Mouse (Mus musculus): ENCODE results near the gene Cacfd1. TPM values are rescaled to one million over a fixed set of nuclear protein-coding genes. Genes with fewer than 3 reads are reported as not detected.

Cacfd1 gene
- polyA plus RNA-seq, 2 experiments: 8.8 to 11.8 TPM

- ATAC-seq (ENCODE audit: insufficient read depth) (no peak), DNase-seq (ENCODE audit: low read depth in 3 of 3, low spot score in 3 of 3) (no peak)
- Histone ChIP-seq H3K4me3 (ENCODE audit: insufficient read depth in 1 of 2, low read depth in 2 of 2, low read length in 2 of 2) (no peak overlapping the region), H3K27me3 (ENCODE audit: control insufficient read depth, insufficient read depth, low read length) (no peaks in the 10 kb centered on the region), H3K4me1 (replicated peaks; ENCODE audit: control insufficient read depth in 2 of 2, insufficient read depth in 2 of 2, low read length in 1 of 2) (peaks cover 0 to 9% of the 10 kb centered on the region in 2 experiments; a peak in 2 of 4 replicates), H3K9me3 (ENCODE audit: control insufficient read depth, low read length) (no peaks in the 10 kb centered on the region), H3K4me2 (ENCODE audit: low read depth) (no peak overlapping the region), H3K9ac (replicated peaks) (no peak overlapping the region), H3K36me3 (replicated peaks; ENCODE audit: control insufficient read depth, insufficient read depth, low read depth) (no peaks in the 10 kb centered on the region), H3K27ac (no peak overlapping the region)
- TF ChIP-seq EP300 (IDR thresholded peaks at IDR 0.05; ENCODE audit: low read depth) (no peak), CTCF (IDR thresholded peaks at IDR 0.05; ENCODE audit: low read depth) (no peak)
- 47% methylated on average over 8 of the region's 8 CpGs for WGBS (ENCODE audit: insufficient replicate concordance)
Measured at GRCm38 (mm10) chr2:27045979-27046770, 36.4 kb downstream of the Cacfd1 start.

- Histone ChIP-seq H3K4me3 (ENCODE audit: insufficient read depth in 1 of 2, low read depth in 2 of 2, low read length in 2 of 2) (no peak overlapping the region), H3K4me2 (ENCODE audit: low read depth) (no peak overlapping the region), H3K36me3 (replicated peaks; ENCODE audit: control insufficient read depth, insufficient read depth, low read depth) (no peaks in the 10 kb centered on the region), H3K4me1 (replicated peaks; ENCODE audit: control insufficient read depth in 2 of 2, insufficient read depth in 2 of 2, low read length in 1 of 2) (peaks cover 0 to 2% of the 10 kb centered on the region in 2 experiments; a peak in 2 of 4 replicates), H3K27ac (no peak overlapping the region), H3K9ac (replicated peaks) (no peak overlapping the region), H3K9me3 (ENCODE audit: control insufficient read depth, low read length) (no peaks in the 10 kb centered on the region), H3K27me3 (ENCODE audit: control insufficient read depth, insufficient read depth, low read length) (no peaks in the 10 kb centered on the region)
- WGBS (ENCODE audit: insufficient replicate concordance): 54% methylated on average over 6 of the region's 6 CpGs
- ATAC-seq (ENCODE audit: insufficient read depth): no peak
- DNase-seq (ENCODE audit: low read depth in 3 of 3, low spot score in 3 of 3): no peak
- TF ChIP-seq CTCF (IDR thresholded peaks at IDR 0.05; ENCODE audit: low read depth) (no peak), EP300 (IDR thresholded peaks at IDR 0.05; ENCODE audit: low read depth) (no peak)
Measured at GRCm38 (mm10) chr2:27049408-27049807, 39.7 kb downstream of the Cacfd1 start.

- Histone ChIP-seq H3K27ac (no peak overlapping the region), H3K9me3 (ENCODE audit: control insufficient read depth, low read length) (no peaks in the 10 kb centered on the region), H3K27me3 (ENCODE audit: control insufficient read depth, insufficient read depth, low read length) (no peaks in the 10 kb centered on the region), H3K9ac (replicated peaks) (no peak overlapping the region), H3K4me2 (ENCODE audit: low read depth) (no peak overlapping the region), H3K4me3 (ENCODE audit: insufficient read depth in 1 of 2, low read depth in 2 of 2, low read length in 2 of 2) (no peak overlapping the region), H3K36me3 (replicated peaks; ENCODE audit: control insufficient read depth, insufficient read depth, low read depth) (no peaks in the 10 kb centered on the region), H3K4me1 (replicated peaks; ENCODE audit: control insufficient read depth in 2 of 2, insufficient read depth in 2 of 2, low read length in 1 of 2) (peaks cover 0 to 7% of the 10 kb centered on the region in 2 experiments; a peak in 1 of 4 replicates)
- ATAC-seq (ENCODE audit: insufficient read depth) (no peak), DNase-seq (ENCODE audit: low read depth in 3 of 3, low spot score in 3 of 3) (no peak)
- TF ChIP-seq CTCF (IDR thresholded peaks at IDR 0.05; ENCODE audit: low read depth) (no peak), EP300 (IDR thresholded peaks at IDR 0.05; ENCODE audit: low read depth) (no peak)
- WGBS (ENCODE audit: insufficient replicate concordance): 28% methylated on average over 4 of the region's 4 CpGs
Measured at GRCm38 (mm10) chr2:27058251-27058650, 48.5 kb downstream of the Cacfd1 start.

- no peaks in the 10 kb centered on the region for H3K9me3 ChIP-seq (ENCODE audit: control insufficient read depth, low read length)
- peaks cover 0 to 7% of the 10 kb centered on the region in 2 experiments; a peak in 1 of 4 replicates for H3K4me1 ChIP-seq (replicated peaks; ENCODE audit: control insufficient read depth in 2 of 2, insufficient read depth in 2 of 2, low read length in 1 of 2)
- DNase-seq (ENCODE audit: low read depth in 3 of 3, low spot score in 3 of 3) (no peak), ATAC-seq (ENCODE audit: insufficient read depth) (no peak)
- no peak overlapping the region for H3K4me2 ChIP-seq (ENCODE audit: low read depth)
- no peaks in the 10 kb centered on the region for H3K27me3 ChIP-seq (ENCODE audit: control insufficient read depth, insufficient read depth, low read length)
- WGBS (ENCODE audit: insufficient replicate concordance): 31% methylated on average over 12 of the region's 12 CpGs
- no peak for TF ChIP-seq CTCF (IDR thresholded peaks at IDR 0.05; ENCODE audit: low read depth)
- no peaks in the 10 kb centered on the region for H3K36me3 ChIP-seq (replicated peaks; ENCODE audit: control insufficient read depth, insufficient read depth, low read depth)
- no peak overlapping the region for H3K4me3 ChIP-seq (ENCODE audit: insufficient read depth in 1 of 2, low read depth in 2 of 2, low read length in 2 of 2)
- no peak overlapping the region for H3K27ac ChIP-seq
- H3K9ac ChIP-seq (replicated peaks): no peak overlapping the region
Measured at GRCm38 (mm10) chr2:27058751-27059150, 49.0 kb downstream of the Cacfd1 start.

GRCm38 (mm10) chr2:27059187-27059586 lies 49.5 kb downstream of the Cacfd1 start:
- Histone ChIP-seq H3K9ac (replicated peaks) (no peak overlapping the region), H3K4me2 (ENCODE audit: low read depth) (no peak overlapping the region), H3K27ac (no peak overlapping the region), H3K27me3 (ENCODE audit: control insufficient read depth, insufficient read depth, low read length) (no peaks in the 10 kb centered on the region), H3K4me3 (ENCODE audit: insufficient read depth in 1 of 2, low read depth in 2 of 2, low read length in 2 of 2) (no peak overlapping the region), H3K4me1 (replicated peaks; ENCODE audit: control insufficient read depth in 2 of 2, insufficient read depth in 2 of 2, low read length in 1 of 2) (peaks cover 0 to 7% of the 10 kb centered on the region in 2 experiments; a peak in 1 of 4 replicates), H3K9me3 (ENCODE audit: control insufficient read depth, low read length) (no peaks in the 10 kb centered on the region), H3K36me3 (replicated peaks; ENCODE audit: control insufficient read depth, insufficient read depth, low read depth) (no peaks in the 10 kb centered on the region)
- 71% methylated on average over 9 of the region's 9 CpGs for WGBS (ENCODE audit: insufficient replicate concordance)
- no peak for TF ChIP-seq EP300 (IDR thresholded peaks at IDR 0.05; ENCODE audit: low read depth)
- no peak for TF ChIP-seq CTCF (IDR thresholded peaks at IDR 0.05; ENCODE audit: low read depth)
- DNase-seq (ENCODE audit: low read depth in 3 of 3, low spot score in 3 of 3): no peak
- no peak for ATAC-seq (ENCODE audit: insufficient read depth)

All from liver, embryonic 14.5 days (tissue).